Mouse (Mus musculus) hindbrain, embryonic 14.5 days (tissue): ENCODE data around the gene Krtap31-1. TPM values are rescaled to one million over a fixed set of nuclear protein-coding genes. Genes with fewer than 3 reads are reported as not detected.
"Not testable (repeated sequence)": the region's sequence is repeated elsewhere in the genome, so short reads cannot be mapped to it uniquely, and the experiment has no call there.

Experiments used
- ATAC-seq: fragments of 200-750 bp; cut with Nextera tagmentation; 2 replicates; pipeline ENCODE4 v1.8.0; 2017; ENCODE audit warnings: moderate number of reproducible peaks, mild to moderate bottlenecking, moderate TSS enrichment, moderate library complexity; ENCODE audit not compliant: low FRiP score
- DNase-seq: peaks from one replicate; pipeline ENCODE4 v3.0.0-alpha.2; 2015; ENCODE audit warnings: low spot score
- H3K27ac ChIP-seq: fragments of 300-500 bp; sonication (generic); 2 replicates; pipeline ENCODE4 v1.5.1; 2014; ENCODE audit warnings: mild to moderate bottlenecking, moderate library complexity
- H3K27me3 ChIP-seq: fragments of 300-500 bp; sonication (generic); 2 replicates; pipeline ENCODE4 v1.6.1; 2014; ENCODE audit warnings: mild to moderate bottlenecking, low read length, mixed read lengths; ENCODE audit not compliant: control insufficient read depth, insufficient read depth
- H3K36me3 ChIP-seq: fragments of 300-500 bp; sonication (generic); replicated peaks from 2 replicates; pipeline ENCODE4 v1.6.1; 2014; ENCODE audit not compliant: control insufficient read depth, insufficient read depth
- H3K4me1 ChIP-seq: fragments of 300-500 bp; sonication (generic); replicated peaks from 2 replicates; pipeline ENCODE4 v1.6.1; 2014; ENCODE audit warnings: antibody characterized with exemption, low read length, mixed read lengths; ENCODE audit not compliant: control insufficient read depth, insufficient read depth
- H3K4me2 ChIP-seq: fragments of 300-500 bp; sonication (generic); replicated peaks from 2 replicates; pipeline ENCODE4 v1.6.1; 2014; ENCODE audit warnings: mild to moderate bottlenecking, moderate library complexity
- H3K4me3 ChIP-seq: fragments of 300-500 bp; sonication (generic); replicated peaks from 2 replicates; pipeline ENCODE4 v1.5.1; 2014; ENCODE audit warnings: mild to moderate bottlenecking, low read length
- H3K9ac ChIP-seq: fragments of 300-500 bp; sonication (generic); 2 replicates; pipeline ENCODE4 v1.6.1; 2014
- H3K9me3 ChIP-seq: fragments of 300-500 bp; sonication (generic); 2 replicates; pipeline ENCODE4 v1.6.1; 2016; ENCODE audit warnings: low read length; ENCODE audit not compliant: control insufficient read depth
- WGBS: fragments of 180-500 bp; shearing (Covaris S2); extraction: QIAGEN DNeasy Blood & Tissue Kit; methylation state at CpG from one replicate; pipeline ENCODE4 v1.1.7; 2014; 5-methylcytosine and 5-hydroxymethylcytosine counted together
- polyA plus RNA-seq: library from polyadenylated mRNA; unstranded; fragments of >200 nt; fragmentation: Nextera tagmentation; extraction: Ambion mirVana; gene quantifications from 2 replicates; pipeline ENCODE4 v1.2.1, GENCODE M21; 2014

Krtap31-1 gene
- not detected in 2 replicates for polyA plus RNA-seq

GRCm38 (mm10) chr11:99907620-99908019, at the start of gene Krtap31-1:
Gene Krtap31-1, plus strand, starts transcription at chr11:99907920.
- H3K9me3 ChIP-seq = no peaks in the 10 kb centered on the region
- H3K27me3 ChIP-seq = no peaks in the 10 kb centered on the region
- H3K9ac ChIP-seq = no peak within 1 kb of the TSS
- H3K27ac ChIP-seq = no peak within 1 kb of the TSS
- no peaks in the 10 kb centered on the region for H3K36me3 ChIP-seq
- no peak within 1 kb of the TSS for H3K4me2 ChIP-seq
- 94% methylated on average over 2 of the region's 2 CpGs for WGBS
- no peak for DNase-seq
- H3K4me3 ChIP-seq = no peak within 1 kb of the TSS
- no peaks in the 10 kb centered on the region for H3K4me1 ChIP-seq
- ATAC-seq = no peak

GRCm38 (mm10) chr11:99858761-99859160, 49.0 kb upstream of the Krtap31-1 start:
- H3K27me3 ChIP-seq = no peaks in the 10 kb centered on the region
- DNase-seq = no peak
- H3K4me1 ChIP-seq = no peaks in the 10 kb centered on the region
- no peak overlapping the region for H3K4me3 ChIP-seq
- H3K9me3 ChIP-seq = no peaks in the 10 kb centered on the region
- no peak for ATAC-seq
- no peak overlapping the region for H3K4me2 ChIP-seq
- no peaks in the 10 kb centered on the region for H3K36me3 ChIP-seq
- no peak overlapping the region for H3K27ac ChIP-seq
- 82% methylated on average over 2 of the region's 2 CpGs for WGBS
- H3K9ac ChIP-seq = no peak overlapping the region

GRCm38 (mm10) chr11:99864176-99864575, 43.5 kb upstream of the Krtap31-1 start, which contains the start of gene Gm11559:
Gene Gm11559, plus strand, starts transcription at chr11:99864476.
- not testable (repeated sequence) for H3K9me3 ChIP-seq, DNase-seq, H3K9ac ChIP-seq, H3K36me3 ChIP-seq, H3K27ac ChIP-seq, H3K4me1 ChIP-seq, H3K27me3 ChIP-seq, H3K4me3 ChIP-seq, H3K4me2 ChIP-seq, ATAC-seq
- 71% methylated on average over 1 of the region's 1 CpGs for WGBS

- H3K4me2 ChIP-seq, H3K9ac ChIP-seq, H3K27ac ChIP-seq, H3K36me3 ChIP-seq, H3K9me3 ChIP-seq, ATAC-seq, H3K27me3 ChIP-seq, H3K4me1 ChIP-seq, DNase-seq, H3K4me3 ChIP-seq: not testable (repeated sequence)
- WGBS = 71% methylated on average over 1 of the region's 1 CpGs
These were observed 34.6 kb upstream of the Krtap31-1 start, which contains the start of gene Krtap9-1 for GRCm38 (mm10) chr11:99873089-99873488. Gene Krtap9-1, plus strand, starts transcription at chr11:99873389.

GRCm38 (mm10) chr11:99878887-99879286, 28.8 kb upstream of the Krtap31-1 start, which contains the start of gene Gm11567:
Gene Gm11567, plus strand, starts transcription at chr11:99879187.
- not testable (repeated sequence) for H3K9me3 ChIP-seq, ATAC-seq, H3K4me2 ChIP-seq, H3K27me3 ChIP-seq, H3K4me3 ChIP-seq, H3K27ac ChIP-seq, H3K4me1 ChIP-seq, H3K9ac ChIP-seq, DNase-seq, H3K36me3 ChIP-seq
- 65% methylated on average over 1 of the region's 1 CpGs for WGBS

- no peaks in the 10 kb centered on the region for H3K36me3 ChIP-seq
- no peaks in the 10 kb centered on the region for H3K9me3 ChIP-seq
- DNase-seq = no peak
- WGBS = 91% methylated on average over 3 of the region's 3 CpGs
- H3K27ac ChIP-seq = no peak within 1 kb of the TSS
- H3K4me1 ChIP-seq = no peaks in the 10 kb centered on the region
- no peak within 1 kb of the TSS for H3K4me2 ChIP-seq
- H3K27me3 ChIP-seq = no peaks in the 10 kb centered on the region
- ATAC-seq = no peak
- H3K4me3 ChIP-seq = no peak within 1 kb of the TSS
- no peak within 1 kb of the TSS for H3K9ac ChIP-seq
These were observed 6.7 kb downstream of the Krtap31-1 start, which contains the start of gene Gm11565 for GRCm38 (mm10) chr11:99914451-99914850. Gene Gm11565, plus strand, starts transcription at chr11:99914751.

- H3K27ac ChIP-seq = no peak within 1 kb of the TSS
- no peak within 1 kb of the TSS for H3K4me3 ChIP-seq
- no peaks in the 10 kb centered on the region for H3K9me3 ChIP-seq
- DNase-seq = no peak
- ATAC-seq = no peak
- no peak within 1 kb of the TSS for H3K9ac ChIP-seq
- H3K36me3 ChIP-seq = no peaks in the 10 kb centered on the region
- H3K27me3 ChIP-seq = no peaks in the 10 kb centered on the region
- 90% methylated on average over 1 of the region's 1 CpGs for WGBS
- no peak within 1 kb of the TSS for H3K4me2 ChIP-seq
- no peaks in the 10 kb centered on the region for H3K4me1 ChIP-seq
These were observed 28.3 kb downstream of the Krtap31-1 start, which contains the start of gene Krtap31-2 for GRCm38 (mm10) chr11:99935991-99936390. Gene Krtap31-2, plus strand, starts transcription at chr11:99936291.

- H3K9me3 ChIP-seq = no peaks in the 10 kb centered on the region
- H3K27ac ChIP-seq = no peak overlapping the region
- no peaks in the 10 kb centered on the region for H3K27me3 ChIP-seq
- no peak overlapping the region for H3K4me2 ChIP-seq
- H3K9ac ChIP-seq = no peak overlapping the region
- no peak for ATAC-seq
- no peak for DNase-seq
- H3K36me3 ChIP-seq = no peaks in the 10 kb centered on the region
- no peak overlapping the region for H3K4me3 ChIP-seq
- no peaks in the 10 kb centered on the region for H3K4me1 ChIP-seq
- WGBS = 88% methylated on average over 9 of the region's 9 CpGs
These were observed 30.1 kb downstream of the Krtap31-1 start for GRCm38 (mm10) chr11:99937751-99938264.

- Histone ChIP-seq H3K27ac (no peak within 1 kb of the TSS), H3K4me3 (no peak within 1 kb of the TSS), H3K36me3 (no peaks in the 10 kb centered on the region), H3K27me3 (no peaks in the 10 kb centered on the region), H3K4me1 (no peaks in the 10 kb centered on the region), H3K9ac (no peak within 1 kb of the TSS), H3K4me2 (no peak within 1 kb of the TSS), H3K9me3 (0 out of 2 replicates have a peak, but pooled peaks cover under 1% of the 10 kb centered on the region)
- 93% methylated on average over 2 of the region's 2 CpGs for WGBS
- ATAC-seq (no peak), DNase-seq (no peak)
These were observed 40.5 kb downstream of the Krtap31-1 start, which contains the start of gene Krtap9-5 for GRCm38 (mm10) chr11:99948175-99948574. Gene Krtap9-5, plus strand, starts transcription at chr11:99948475.
